Mouse (Mus musculus) heart, postnatal 10 days (tissue): ENCODE measurements around the gene Cers6. TPM values are rescaled to one million over a fixed set of nuclear protein-coding genes. Genes with fewer than 3 reads are reported as not detected.

Experiments used
- DNase-seq, 2 experiments: peaks; one replicate each; pipeline ENCODE4 v3.0.0; 2021
- intact Hi-C: fragments of 180-260 bp; cut with DNase I; formaldehyde crosslinking; loops from one replicate; pipeline ENCODE4 v1.15.1; 2025
- total RNA-seq, 2 experiments: library from RNA; stranded (reverse); gene quantifications; 2 replicates each; pipeline ENCODE4 v1.2.3; 2021

Gene Cers6
- 10 to 100 TPM; 15.7 to 20.2 TPM for total RNA-seq

DNA sequence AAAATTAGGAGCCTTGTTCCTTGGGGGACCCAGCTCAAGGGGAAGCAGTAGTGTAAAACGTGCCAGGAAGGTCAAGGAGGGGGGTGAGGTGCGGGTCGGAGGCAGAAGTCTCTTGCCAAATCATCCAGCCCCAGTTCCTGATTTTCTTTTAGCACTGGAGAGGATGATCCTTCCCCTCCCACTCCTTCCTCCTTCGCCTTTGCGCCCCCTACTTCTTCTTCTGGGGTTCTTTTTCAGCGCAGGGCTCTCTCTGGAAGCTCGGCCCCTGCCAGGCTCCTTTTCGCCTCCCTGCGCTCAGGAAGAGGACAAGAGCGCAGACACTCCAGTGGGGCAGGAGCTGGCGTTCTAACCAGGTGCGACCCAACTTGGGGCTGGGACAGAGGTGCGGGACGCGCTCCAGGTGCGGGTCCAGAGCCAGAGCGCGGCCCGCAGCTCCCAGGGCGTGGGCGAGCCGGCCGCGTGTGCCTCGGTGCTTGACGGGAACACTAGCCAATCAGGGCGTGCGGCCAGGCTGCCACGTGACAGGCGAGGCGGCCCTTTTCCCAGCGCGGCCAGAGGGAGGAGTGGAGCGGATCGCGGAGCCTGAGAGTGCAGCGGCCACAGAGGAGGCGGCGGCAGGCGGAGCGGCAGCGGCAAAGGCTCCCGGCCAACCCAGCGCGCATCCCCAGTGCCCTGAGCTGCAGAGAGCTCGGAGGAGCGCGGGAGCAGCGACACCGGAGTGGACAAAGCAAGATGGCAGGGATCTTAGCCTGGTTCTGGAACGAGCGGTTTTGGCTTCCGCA lies at the start of gene Cers6:
Cers6 (plus strand) TSS at position 538 of the 782 bp plus-strand sequence.
- intact Hi-C loops, result loop anchor here (2.0 to 5.0 kb wide), 3 partner anchors 68 to 181 kb away; no protein-coding TSS in a partner anchor
- peak; percentile 98 to 99 for DNase-seq

DNA sequence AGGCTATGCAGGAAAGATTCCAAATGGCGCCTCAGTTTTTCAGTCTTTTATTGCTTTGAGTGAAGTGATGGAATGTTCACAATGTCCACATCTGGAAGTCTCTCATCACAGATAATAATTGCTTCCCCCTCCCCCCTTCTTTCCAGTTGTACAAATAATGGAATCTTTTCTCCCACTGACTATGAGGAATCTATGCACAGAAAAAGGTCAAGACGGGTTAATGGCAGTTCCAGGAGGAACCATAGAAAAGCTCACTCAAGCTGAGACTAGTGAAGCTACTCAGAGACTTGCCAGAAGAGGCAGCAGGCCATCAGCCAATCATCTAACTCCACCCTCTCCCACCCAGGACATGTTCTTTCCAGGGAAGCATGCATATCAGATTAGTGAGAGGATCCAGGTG lies 46.8 kb upstream of the Cers6 start:
- DNase-seq, result no peak
- intact Hi-C loops, result no loop called here

DNA sequence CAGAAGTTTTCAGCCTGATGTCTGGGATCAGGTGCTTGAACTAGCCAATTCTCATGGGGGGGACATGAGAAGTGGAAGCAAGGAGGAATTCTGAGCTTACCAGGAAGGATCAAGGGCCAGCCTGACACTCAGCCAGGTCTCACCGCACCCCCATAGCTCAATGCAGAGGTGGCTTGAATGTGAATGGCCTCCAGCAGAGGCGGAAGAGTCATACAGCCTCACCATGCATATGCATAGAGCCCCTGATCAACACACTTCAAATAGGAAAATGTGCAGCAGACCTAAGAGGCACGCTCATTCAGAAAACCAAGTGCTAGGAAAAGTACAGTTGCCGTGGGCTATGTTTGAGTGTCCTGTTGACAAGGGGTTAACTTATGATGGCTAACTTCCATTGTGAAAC lies 42.2 kb upstream of the Cers6 start:
- DNase-seq, result no peak
- intact Hi-C loops, result no loop called here

DNA sequence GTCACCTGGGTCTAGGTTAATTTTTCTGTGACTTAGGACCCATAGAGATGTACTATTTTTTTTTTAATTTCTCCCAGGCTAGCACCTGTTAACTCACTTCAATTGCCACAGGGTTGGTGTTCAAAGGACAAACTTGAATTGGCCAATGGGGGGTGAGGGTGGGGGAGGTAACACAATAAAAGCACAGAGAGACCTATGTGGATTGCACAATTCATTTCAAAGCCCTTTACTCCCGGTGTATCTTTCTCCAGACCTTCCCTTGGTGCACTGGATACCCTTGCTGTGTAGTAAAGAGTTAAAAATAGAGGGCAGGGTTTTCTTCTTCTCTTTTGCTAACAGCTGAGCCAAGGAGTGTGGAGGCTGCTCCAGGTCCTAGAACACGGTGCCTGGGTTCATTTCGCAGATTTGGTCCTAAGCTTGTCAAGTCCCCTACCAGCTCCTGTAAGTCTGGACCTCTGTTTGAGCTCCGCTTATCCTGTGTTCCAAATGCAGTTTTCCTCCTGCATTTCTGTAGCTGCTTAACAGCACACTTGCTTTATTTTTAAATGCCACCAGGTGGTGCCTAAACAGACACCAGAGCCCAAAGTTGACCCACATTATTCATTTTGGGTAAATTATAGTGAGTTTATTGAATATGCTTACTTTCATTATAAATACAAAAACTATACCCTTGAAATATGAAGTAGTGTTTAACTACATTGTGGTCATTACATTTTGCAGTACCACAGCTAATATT lies 38.9 kb upstream of the Cers6 start:
- no peak for DNase-seq
- intact Hi-C loops, result no loop called here

DNA sequence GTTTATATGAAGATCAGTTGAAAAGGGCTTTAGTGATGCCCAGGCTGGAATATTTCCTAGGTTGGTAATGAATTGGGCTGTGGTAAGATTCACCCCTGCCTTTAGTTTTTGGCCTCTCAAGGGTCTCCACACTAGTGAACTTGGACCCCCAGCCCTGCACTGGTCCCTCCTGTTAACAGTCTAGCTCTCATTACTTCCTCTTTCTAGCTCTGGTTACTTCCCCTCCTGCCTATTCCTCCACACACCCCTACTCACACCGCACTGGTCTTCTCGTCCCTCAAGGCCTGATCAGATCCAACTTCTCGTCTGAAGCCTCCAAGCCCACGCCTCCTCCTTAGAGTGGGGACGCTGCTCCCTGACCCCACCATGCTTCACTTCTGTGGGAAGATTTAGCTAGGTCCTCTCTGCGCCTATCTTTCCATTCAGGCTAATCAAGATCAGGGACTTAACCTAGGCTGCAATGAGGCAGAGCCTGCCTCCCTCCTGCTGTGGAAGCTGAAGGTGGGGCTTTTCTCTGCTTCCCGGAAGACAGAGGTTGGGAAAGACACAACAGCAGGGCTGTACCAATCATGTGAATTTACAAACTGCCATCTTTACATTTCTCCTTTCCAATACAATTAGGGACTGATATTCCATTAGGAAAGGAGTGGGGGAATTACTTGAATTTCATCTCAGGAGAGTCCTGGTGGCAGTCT lies 35.8 kb upstream of the Cers6 start:
- intact Hi-C loops, result no loop called here
- no peak for DNase-seq

DNA sequence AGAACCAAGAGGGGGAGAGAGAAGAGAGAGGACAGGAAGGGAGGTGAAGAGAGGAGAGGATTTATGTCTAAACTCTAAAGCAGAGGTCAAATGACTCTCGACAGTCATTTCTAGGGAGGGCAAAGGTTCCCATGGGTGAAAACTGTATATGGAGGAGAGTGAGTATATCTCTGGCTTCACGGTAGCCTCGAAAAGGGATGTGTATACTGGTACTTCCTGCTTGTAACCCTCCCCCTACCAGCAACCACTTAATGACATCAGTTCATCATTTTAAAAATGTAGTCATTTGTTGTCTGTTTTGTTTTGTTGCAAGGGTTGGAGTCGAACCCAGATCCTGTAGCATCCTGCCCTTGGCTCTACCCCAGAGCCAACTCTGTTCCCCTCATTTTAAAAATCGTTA lies 17.9 kb upstream of the Cers6 start:
- no peak for DNase-seq
- intact Hi-C loops, result no loop called here

DNA sequence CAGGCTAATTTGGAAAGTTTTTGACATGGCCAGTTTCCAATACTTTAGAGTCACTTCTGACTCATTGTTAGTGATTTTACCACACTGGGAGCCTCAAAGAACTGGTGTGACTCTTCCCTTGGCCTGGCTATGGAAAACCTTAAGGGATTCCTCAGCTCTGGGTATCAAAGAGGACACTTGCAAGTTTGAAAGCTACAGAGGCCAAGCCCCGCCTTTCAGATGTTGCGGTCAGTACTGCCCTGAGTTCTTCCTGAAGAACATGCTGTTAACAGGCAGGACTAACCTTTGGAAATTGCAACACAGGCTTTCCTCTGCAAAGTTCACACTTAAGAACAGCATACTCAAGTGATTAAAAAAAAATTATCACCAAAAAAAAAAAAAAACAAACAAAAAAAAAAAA lies 16.7 kb upstream of the Cers6 start:
- intact Hi-C loops, result no loop called here
- no peak for DNase-seq

DNA sequence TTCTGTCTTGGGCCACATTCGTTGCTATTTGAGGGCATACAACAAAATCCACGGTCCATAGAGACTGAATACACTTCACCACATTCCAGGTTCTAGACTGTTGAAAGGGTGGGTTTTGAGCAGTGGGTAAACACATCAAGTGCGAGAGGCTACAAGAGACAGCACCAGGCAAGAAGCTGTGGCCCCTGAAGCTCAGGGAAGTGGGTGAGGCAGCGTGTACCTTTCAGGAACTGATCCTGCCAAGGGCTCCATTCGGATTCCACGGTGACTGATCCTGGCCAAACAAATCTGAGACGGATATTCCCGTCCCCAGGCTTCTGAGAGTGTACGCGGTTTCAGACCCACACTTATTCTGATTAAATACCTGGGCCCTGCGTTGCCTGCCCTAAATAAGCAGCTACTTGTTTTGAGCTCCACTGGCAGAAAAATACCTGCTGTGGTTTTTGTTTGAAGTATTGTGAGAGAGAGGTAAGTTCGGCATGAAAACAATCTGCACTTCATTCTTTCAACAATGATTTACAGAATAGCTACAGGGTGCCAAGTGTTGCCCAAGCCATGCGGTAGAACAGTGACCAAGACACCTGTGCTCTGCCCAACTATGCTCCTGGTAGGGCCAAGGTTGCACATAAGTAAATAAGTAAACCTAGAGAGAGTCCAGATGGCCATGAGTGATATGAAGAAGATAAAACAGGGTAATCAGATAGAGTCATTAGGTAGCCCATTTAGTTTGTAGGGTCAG lies 16.1 kb upstream of the Cers6 start:
- intact Hi-C loops, result no loop called here
- DNase-seq, result no peak

DNA sequence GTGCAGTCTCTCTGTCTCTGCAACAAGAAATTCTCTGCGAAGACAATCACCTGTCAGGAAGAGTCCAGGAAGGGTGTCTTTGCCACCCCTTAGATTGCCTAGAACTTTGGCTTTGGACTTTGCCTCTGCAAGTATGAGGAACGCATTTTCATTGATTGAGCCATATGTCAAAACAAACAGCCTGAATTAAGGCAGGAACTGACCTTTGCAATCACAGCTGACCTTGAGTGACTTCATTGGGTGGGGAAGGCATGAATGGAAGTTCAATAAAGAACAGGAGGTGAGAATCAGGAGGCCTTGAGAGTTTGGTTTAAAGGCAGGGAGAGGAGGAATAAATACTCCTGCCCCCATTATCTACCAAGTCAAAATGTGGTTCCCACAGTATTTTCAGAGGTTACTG lies 850 bp upstream of the Cers6 start:
- no peak for DNase-seq
- intact Hi-C loops, result loop anchor here (2.0 to 5.0 kb wide), 3 partner anchors 68 to 182 kb away; no protein-coding TSS in a partner anchor

DNA sequence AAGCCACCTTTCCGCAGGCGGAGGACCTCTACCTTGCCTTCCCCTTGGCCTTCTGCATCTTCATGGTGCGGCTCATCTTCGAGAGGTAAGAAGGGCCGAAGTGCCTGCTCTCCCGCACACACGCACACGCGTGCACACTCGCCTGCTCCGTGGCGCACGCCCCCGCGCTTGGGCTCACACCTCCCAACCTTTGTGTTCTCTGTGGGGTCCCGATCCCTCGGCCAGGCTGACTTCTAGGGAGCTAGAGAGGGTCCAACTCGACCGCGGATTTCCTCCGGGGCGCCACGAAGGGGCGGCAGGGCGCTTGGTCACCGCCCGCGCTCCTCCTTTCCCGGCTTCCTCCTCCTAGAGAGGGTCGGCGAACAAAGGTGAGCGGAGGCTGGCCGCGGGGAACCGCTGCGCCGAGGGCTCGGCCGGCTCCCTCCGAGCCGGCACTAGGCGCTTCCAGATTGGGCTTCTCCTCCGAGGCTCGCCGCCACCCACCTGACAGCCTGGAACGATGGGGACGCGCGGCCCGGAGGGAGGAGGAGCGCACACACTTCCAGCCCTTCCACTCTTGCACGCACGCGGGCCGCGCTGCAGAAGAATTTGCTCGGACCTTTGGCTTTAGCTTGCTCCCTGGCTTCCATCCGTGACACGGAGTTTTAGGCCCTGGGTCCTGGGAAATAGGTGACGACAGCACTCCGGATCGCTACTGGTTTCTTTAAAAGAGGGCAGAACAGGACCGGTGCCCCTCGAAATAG lies 651 bp downstream of the Cers6 start:
- DNase-seq, result peak; percentile 71 to 74
- intact Hi-C loops, result loop anchor here (2.0 to 5.0 kb wide), 3 partner anchors 69 to 180 kb away; no protein-coding TSS in a partner anchor

DNA sequence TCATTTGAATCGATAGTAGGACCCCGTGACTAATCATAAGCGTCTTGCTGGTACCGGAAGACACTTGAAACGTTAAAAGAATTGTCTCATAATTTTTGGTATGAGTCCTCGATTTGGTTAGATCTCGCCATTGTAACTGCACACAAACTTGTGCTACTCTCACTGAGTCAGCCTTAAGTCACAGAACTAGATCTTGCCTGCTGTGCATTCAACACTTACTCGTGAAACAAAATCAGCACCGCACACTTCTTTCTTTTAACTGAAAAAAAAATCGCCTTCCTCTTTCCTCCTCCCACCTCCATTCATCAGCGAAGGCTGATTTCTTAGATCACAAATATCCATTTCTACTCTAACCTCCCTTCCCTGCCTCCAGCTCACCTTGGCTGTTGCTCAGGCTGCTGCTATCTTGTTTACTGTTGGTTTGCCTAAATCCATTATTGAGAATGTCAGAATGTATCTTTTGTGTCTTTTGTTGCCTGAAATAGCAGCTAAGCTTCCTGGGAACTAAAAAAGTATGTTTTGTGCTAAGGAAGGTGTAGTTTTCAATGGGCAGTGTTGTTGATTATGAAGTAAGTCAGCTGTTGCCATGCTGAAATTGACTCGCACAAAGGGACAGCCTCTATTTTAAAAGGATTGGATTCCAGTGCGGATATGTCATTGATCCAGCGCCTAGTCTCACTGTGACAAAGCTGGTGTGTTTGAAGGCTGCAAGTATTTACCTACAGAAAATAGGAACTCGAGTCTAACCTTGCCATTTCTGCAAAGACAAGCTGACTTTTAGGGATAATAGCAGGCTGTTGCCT lies 1.4 kb downstream of the Cers6 start:
- intact Hi-C loops, result loop anchor here (5.0 kb wide), 2 partner anchors 80 to 180 kb away; no protein-coding TSS in a partner anchor
- no peak for DNase-seq

DNA sequence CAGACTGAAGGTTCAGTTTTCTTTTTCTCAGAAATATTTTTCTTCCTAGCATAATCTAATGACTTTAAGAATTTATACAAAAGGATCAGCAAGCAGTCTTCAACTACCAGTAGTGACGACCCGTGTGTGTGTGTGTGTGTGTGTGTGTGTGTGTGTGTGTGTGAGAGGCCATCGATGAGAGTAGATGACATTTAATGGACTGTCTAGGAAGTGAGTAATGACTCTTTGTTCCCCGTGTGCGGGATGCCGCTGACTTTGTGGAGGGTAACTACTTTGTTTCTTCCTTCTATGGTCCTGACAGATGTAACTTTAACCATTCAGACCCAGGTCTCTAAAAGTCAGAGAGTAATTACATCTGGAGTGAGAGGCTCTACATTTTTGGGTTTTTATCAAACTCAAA lies 2.3 kb downstream of the Cers6 start:
- no peak for DNase-seq
- intact Hi-C loops, result loop anchor here (5.0 kb wide), 2 partner anchors 81 to 179 kb away; no protein-coding TSS in a partner anchor

DNA sequence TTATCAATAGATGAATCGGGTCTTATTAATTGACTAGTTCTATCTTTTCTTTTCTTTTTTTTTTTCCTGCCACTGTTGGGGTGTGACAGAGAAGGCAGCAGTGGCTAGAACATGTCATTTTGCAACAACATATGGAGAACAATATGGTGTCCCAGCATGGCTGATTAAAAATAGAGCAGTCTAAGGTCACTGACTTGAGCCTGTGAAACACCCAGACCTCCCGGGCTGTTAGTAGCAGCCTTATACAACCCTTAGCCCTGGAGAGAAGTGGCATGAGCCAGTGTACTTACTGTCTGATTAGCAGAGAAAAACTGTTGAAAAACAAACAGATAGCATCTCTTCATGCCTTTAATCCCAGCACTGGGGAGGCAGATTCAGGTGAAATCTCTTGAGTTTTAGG lies 3.1 kb downstream of the Cers6 start:
- intact Hi-C loops, result loop anchor here (5.0 kb wide), 2 partner anchors 82 to 178 kb away; no protein-coding TSS in a partner anchor
- DNase-seq, result no peak

DNA sequence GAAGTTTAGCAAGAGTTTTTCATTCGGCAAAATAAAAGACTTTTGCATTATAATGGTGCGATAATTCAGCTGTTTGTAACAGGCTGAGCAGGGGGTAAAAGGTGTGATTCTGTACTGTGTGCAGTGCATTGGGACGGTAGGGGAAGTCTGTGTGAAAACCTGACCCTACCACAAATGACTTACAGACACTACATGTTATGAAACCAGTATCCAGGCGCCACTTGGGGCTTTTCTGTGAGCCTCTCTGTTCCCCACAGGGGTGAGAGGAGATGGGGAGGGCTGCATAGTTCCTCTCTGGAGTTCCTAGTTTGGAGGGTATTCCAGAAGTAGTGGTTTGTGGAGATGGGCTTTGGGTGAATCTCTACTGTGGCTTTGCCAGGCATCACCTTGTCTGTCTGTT lies 5.9 kb downstream of the Cers6 start:
- intact Hi-C loops, result no loop called here
- no peak for DNase-seq

DNA sequence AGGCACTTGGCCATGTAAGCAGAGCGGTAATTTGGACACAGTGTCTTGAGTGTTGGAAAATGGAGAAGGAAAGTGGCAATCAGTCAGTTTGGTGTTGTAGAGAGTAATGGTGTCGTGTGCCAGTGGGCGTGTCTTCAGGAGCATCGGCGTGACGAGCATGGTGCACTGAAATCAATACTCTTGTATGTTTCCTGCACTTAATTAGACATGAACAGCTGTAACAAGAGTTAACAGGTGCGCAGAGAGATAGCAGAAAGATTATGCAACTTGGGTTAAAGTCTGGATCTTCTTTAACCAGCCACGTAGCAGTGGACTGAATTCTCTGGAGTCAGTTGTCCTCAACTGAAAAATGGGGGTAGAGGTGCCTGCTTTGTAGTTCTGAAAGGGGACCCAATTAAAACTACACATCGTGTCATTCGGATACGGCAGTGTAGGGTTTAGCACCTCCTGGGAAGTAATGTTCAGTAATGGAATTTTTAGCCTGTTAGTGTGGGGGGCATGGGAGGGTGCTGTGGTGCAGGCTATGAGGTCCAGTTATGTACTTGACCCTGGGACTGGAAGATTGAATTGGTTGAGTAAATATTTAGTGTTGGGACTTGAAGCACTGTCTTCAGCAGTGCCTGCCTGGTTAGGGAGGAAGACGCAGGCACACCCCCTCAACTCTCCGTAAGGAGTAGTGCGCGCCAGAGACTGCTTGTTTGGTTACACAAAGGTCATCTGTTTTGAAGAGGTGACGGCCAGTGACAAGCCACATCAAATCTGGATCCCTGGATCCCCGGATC lies 9.9 kb downstream of the Cers6 start:
- no peak for DNase-seq
- intact Hi-C loops, result no loop called here

DNA sequence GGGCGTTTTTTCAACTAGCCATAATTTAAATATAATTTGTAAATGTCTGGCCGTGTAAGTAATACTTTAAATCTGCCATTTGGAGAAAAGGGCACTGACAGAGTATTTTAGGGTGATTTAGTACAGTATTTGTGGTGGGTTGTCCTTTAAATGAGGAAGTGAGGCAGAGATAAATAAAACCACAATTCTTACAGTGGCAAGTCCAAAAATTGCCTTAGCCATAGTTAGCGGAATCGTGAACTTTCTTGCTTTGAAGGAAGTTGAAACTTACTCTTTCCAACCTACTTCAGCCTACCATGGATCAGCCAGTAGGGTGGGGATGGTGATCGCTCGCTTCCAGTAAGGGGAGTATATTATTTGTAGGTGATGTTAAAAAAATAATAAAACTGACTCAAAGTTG lies 11.8 kb downstream of the Cers6 start:
- intact Hi-C loops, result no loop called here
- no peak for DNase-seq

DNA sequence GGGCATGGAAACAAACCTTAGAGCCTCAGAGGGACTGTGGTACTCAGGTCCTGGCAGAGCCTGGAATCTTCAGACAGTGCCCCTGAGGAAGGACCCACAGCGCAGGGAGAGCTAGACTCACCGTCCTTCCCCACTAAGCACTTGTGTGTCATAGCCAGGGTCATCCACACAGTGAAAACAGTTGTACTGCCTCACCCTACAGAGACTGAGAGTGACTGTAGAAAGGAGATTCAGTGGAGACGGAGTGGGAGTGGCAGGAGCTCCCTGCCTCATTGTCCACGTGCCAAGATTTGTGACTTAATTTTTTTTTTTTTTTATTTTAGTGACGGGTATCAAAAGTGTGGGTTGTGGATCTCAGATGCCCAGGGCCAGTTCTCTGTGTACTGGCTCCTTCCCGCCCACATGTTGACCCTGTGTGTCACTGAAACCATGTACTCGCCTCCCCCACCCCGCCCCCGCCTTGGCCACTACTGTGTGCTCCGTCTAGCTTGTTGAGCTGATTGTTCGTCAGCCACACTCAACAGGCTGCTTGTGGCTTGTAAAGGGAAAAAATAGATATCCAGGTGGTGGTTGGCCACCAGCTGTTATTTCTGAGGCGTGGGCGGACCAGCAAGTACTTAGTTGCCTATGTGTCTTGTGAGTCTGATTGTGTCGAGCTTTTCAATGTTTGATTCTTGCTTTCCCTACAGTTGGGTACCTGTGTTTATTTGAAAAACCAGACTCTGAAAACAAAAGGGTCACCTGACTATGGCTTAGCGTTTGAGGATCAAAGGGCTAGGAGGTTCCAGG lies 12.6 kb downstream of the Cers6 start:
- peak; percentile 32 to 42 for DNase-seq
- intact Hi-C loops, result no loop called here
